Mouse (Mus musculus): ENCODE results near the gene Galr3. TPM values are rescaled to one million over a fixed set of nuclear protein-coding genes. Genes with fewer than 3 reads are reported as not detected.
"Not testable (repeated sequence)": the region's sequence is repeated elsewhere in the genome, so short reads cannot be mapped to it uniquely, and the experiment has no call there.

Gene Galr3
- total and polyA plus RNA-seq, 3 experiments = not detected

- Histone ChIP-seq H3K27me3 (ENCODE audit: control insufficient read depth, insufficient read depth, low read length) (no peaks in the 10 kb centered on the region), H3K9ac (ENCODE audit: low read depth, low read length) (peak overlapping the region; percentile 57), H3K4me1 (ENCODE audit: control insufficient read depth, insufficient read depth, low read length) (peaks cover 3% of the 10 kb centered on the region), H3K79me2 (replicated peaks; ENCODE audit: control insufficient read depth, insufficient read depth, low read length) (no peaks in the 10 kb centered on the region), H3K27ac (peak overlapping the region; percentile 99), H3K4me3 (peak overlapping the region; percentile 66), H3K36me3 (ENCODE audit: control insufficient read depth, insufficient read depth, low read length) (no peaks in the 10 kb centered on the region)
- no peak for DNase-seq
- TF ChIP-seq POLR2A (IDR thresholded peaks at IDR 0.05; ENCODE audit: insufficient read depth, low read depth, low read length) (no peak), EP300 (IDR thresholded peaks at IDR 0.05; ENCODE audit: insufficient read depth, low read depth, low read length) (no peak), CTCF (IDR thresholded peaks at IDR 0.05) (no peak)
- WGBS = 3% methylated on average over 11 of the region's 11 CpGs
- intact Hi-C loops (cut with DNase I) = loop anchor here (2.0 to 5.0 kb wide), 2 partner anchors 33 to 117 kb away; partner anchors contain the start of genes Ankrd54 and Pdxp
These were observed 12.0 kb upstream of the Galr3 start for GRCm38 (mm10) chr15:79029519-79030241.

- H3K4me1 ChIP-seq (ENCODE audit: control insufficient read depth, insufficient read depth, low read length) = peaks cover 3% of the 10 kb centered on the region
- TF ChIP-seq POLR2A (IDR thresholded peaks at IDR 0.05; ENCODE audit: insufficient read depth, low read depth, low read length) = peak; percentile 81
- TF ChIP-seq CTCF (IDR thresholded peaks at IDR 0.05) = no peak
- WGBS = 3% methylated on average over 52 of the region's 52 CpGs
- no peaks in the 10 kb centered on the region for H3K27me3 ChIP-seq (ENCODE audit: control insufficient read depth, insufficient read depth, low read length)
- H3K27ac ChIP-seq = peak overlapping the region; percentile 99
- H3K79me2 ChIP-seq (replicated peaks; ENCODE audit: control insufficient read depth, insufficient read depth, low read length) = no peaks in the 10 kb centered on the region
- H3K36me3 ChIP-seq (ENCODE audit: control insufficient read depth, insufficient read depth, low read length) = no peaks in the 10 kb centered on the region
- DNase-seq = peak; percentile 90 to 95
- peak overlapping the region; percentile 66 for H3K4me3 ChIP-seq
- H3K9ac ChIP-seq (ENCODE audit: low read depth, low read length) = peak overlapping the region; percentile 74
- intact Hi-C loops (cut with DNase I) = no loop called here
These were observed 10.9 kb upstream of the Galr3 start for GRCm38 (mm10) chr15:79030551-79031435.

- WGBS = 94% methylated on average over 5 of the region's 5 CpGs
- DNase-seq; H3K27ac ChIP-seq; H3K4me3 ChIP-seq; H3K27me3 ChIP-seq (ENCODE audit: control insufficient read depth, insufficient read depth, low read length); intact Hi-C loops (cut with DNase I); H3K9ac ChIP-seq (ENCODE audit: low read depth, low read length); H3K79me2 ChIP-seq (replicated peaks; ENCODE audit: control insufficient read depth, insufficient read depth, low read length); H3K4me1 ChIP-seq (ENCODE audit: control insufficient read depth, insufficient read depth, low read length); H3K36me3 ChIP-seq (ENCODE audit: control insufficient read depth, insufficient read depth, low read length): not testable (repeated sequence)
These were observed 9.8 kb upstream of the Galr3 start for GRCm38 (mm10) chr15:79031908-79032307.

GRCm38 (mm10) chr15:79037913-79038328, 3.8 kb upstream of the Galr3 start:
- H3K36me3 ChIP-seq (ENCODE audit: control insufficient read depth, insufficient read depth, low read length) = no peaks in the 10 kb centered on the region
- peak; percentile 69 to 84 for DNase-seq
- peak overlapping the region; percentile 65 for H3K9ac ChIP-seq (ENCODE audit: low read depth, low read length)
- 5% methylated on average over 14 of the region's 14 CpGs for WGBS
- intact Hi-C loops (cut with DNase I) = loop anchor here (1.0 to 2.0 kb wide), 2 partner anchors 33 to 111 kb away; no protein-coding TSS in a partner anchor
- H3K27ac ChIP-seq = no peak overlapping the region
- TF ChIP-seq POLR2A (IDR thresholded peaks at IDR 0.05; ENCODE audit: insufficient read depth, low read depth, low read length) (no peak), EP300 (IDR thresholded peaks at IDR 0.05; ENCODE audit: insufficient read depth, low read depth, low read length) (peak; percentile 38; the same call in 1 of the 2 replicates), CTCF (IDR thresholded peaks at IDR 0.05) (peak; percentile 93)
- H3K79me2 ChIP-seq (replicated peaks; ENCODE audit: control insufficient read depth, insufficient read depth, low read length) = no peaks in the 10 kb centered on the region
- H3K4me3 ChIP-seq = no peak overlapping the region
- H3K4me1 ChIP-seq (ENCODE audit: control insufficient read depth, insufficient read depth, low read length) = peaks cover 4% of the 10 kb centered on the region
- H3K27me3 ChIP-seq (ENCODE audit: control insufficient read depth, insufficient read depth, low read length) = peaks cover 13% of the 10 kb centered on the region

- H3K27me3 ChIP-seq (ENCODE audit: control insufficient read depth, insufficient read depth, low read length) = peaks cover 14% of the 10 kb centered on the region
These were observed 3.4 kb upstream of the Galr3 start for GRCm38 (mm10) chr15:79038331-79038730.

More at GRCm38 (mm10) chr15:79038331-79038730, 3.4 kb upstream of the Galr3 start:
- intact Hi-C loops (cut with DNase I) = loop anchor here (2.0 kb wide), 1 partner anchor 110 kb away; no protein-coding TSS in a partner anchor
- Histone ChIP-seq H3K27ac (no peak overlapping the region), H3K36me3 (ENCODE audit: control insufficient read depth, insufficient read depth, low read length) (no peaks in the 10 kb centered on the region), H3K4me3 (no peak overlapping the region), H3K79me2 (replicated peaks; ENCODE audit: control insufficient read depth, insufficient read depth, low read length) (no peaks in the 10 kb centered on the region), H3K4me1 (ENCODE audit: control insufficient read depth, insufficient read depth, low read length) (peaks cover 4% of the 10 kb centered on the region), H3K9ac (ENCODE audit: low read depth, low read length) (no peak overlapping the region)
- no peak for DNase-seq
- TF ChIP-seq POLR2A (IDR thresholded peaks at IDR 0.05; ENCODE audit: insufficient read depth, low read depth, low read length) (no peak), EP300 (IDR thresholded peaks at IDR 0.05; ENCODE audit: insufficient read depth, low read depth, low read length) (no peak), CTCF (IDR thresholded peaks at IDR 0.05) (no peak)
- WGBS = 73% methylated on average over 10 of the region's 10 CpGs

All from heart, adult 2 months (tissue).